Comparison of ENCODE assay signal across 8 mouse cellular contexts in the genomic region with DNA sequence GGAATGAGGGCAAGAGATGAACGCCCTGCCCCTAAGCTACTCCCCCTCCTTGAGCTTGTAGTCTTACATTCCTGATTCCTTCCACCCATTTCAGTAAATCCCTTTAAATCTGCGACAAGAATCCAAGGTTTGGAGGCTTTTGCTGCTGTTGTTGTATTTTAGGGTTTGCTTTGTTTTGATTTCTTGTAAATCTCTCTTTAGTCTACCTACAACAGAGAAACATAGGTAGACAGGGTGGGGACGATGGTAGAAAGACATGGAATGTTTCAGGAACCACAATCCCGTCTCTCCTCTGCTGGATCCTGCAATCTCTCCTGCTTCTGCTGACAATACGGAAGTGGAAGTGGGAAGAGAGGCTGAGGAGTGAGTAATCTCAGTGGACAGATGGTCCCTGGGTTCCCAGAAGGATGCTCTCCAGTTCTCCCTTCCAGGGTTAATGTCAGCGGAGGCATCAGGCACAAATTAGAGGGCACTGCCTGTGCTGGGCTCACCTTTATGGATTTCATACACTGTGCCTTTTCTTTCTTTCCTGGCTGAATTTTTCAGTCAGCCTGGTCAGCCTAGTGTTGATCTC. TPM values are rescaled to one million over a fixed set of nuclear protein-coding genes. Genes with fewer than 3 reads are reported as not detected.
DNase-seq lines count a peak whose midpoint lies in the region; ATAC-seq and TF ChIP-seq lines count a peak whose summit lies in the region.

No protein-coding gene starts in this region.

- H3K27ac ChIP-seq in kidney, adult 2 months (ENCODE audit: insufficient read depth, low read depth, low read length), result no peak overlapping the region
- peak overlapping the region; percentile 84 for H3K27ac ChIP-seq in forebrain, embryonic 15.5 days (replicated peaks)
- peak overlapping the region; percentile 64; the same call in 1 of the 2 replicates for H3K27ac ChIP-seq in intestine, postnatal 0 days (ENCODE audit: low read depth, low read length)

- ATAC-seq in cerebellum, adult (ENCODE audit: insufficient number of reproducible peaks, low FRiP score, low TSS enrichment), result peak; percentile 82
- ATAC-seq in forebrain, embryonic 15.5 days (replicated peaks), result peak; percentile 6; the same call in 1 of the 2 replicates
- ATAC-seq in intestine, postnatal 0 days, result no peak
- no peak for ATAC-seq in erythroid progenitor cell, adult 5-6 weeks (replicated peaks; ENCODE audit: low FRiP score, poor library complexity, severe bottlenecking)

- H3K9ac ChIP-seq in forebrain, embryonic 15.5 days (replicated peaks), result peak overlapping the region; percentile 82
- H3K9ac ChIP-seq in intestine, postnatal 0 days (ENCODE audit: low read depth, low read length), result 0 out of 2 replicates have a peak overlapping the region, but pooled peaks have one; percentile 57

- no peaks in the 10 kb centered on the region for H3K9me3 ChIP-seq in forebrain, embryonic 15.5 days
- no peaks in the 10 kb centered on the region for H3K9me3 ChIP-seq in intestine, postnatal 0 days (ENCODE audit: control insufficient read depth)

- TF ChIP-seq POLR2A in kidney, adult 2 months (IDR thresholded peaks at IDR 0.05; ENCODE audit: low read depth, low read length), result no peak

- H3K4me2 ChIP-seq in forebrain, embryonic 15.5 days (replicated peaks), result peak overlapping the region; percentile 55
- H3K4me2 ChIP-seq in intestine, postnatal 0 days (replicated peaks; ENCODE audit: low read depth), result peak overlapping the region; percentile 67

- no peaks in the 10 kb centered on the region for H3K36me3 ChIP-seq in kidney, adult 2 months (ENCODE audit: control insufficient read depth, insufficient read depth, low read length)
- 0 out of 2 replicates have a peak, but pooled peaks cover 4% of the 10 kb centered on the region for H3K36me3 ChIP-seq in forebrain, embryonic 15.5 days
- H3K36me3 ChIP-seq in intestine, postnatal 0 days (ENCODE audit: control insufficient read depth, insufficient read depth), result no peaks in the 10 kb centered on the region

- WGBS in kidney, adult 2 months, result 11% methylated on average over 6 of the region's 6 CpGs
- 12% methylated on average over 6 of the region's 6 CpGs for WGBS in forebrain, embryonic 15.5 days
- WGBS in intestine, postnatal 0 days, result 23% methylated on average over 6 of the region's 6 CpGs

- TF ChIP-seq CTCF in kidney, adult 2 months (conservative IDR thresholded peaks at IDR 0.05; ENCODE audit: insufficient read depth, insufficient read length, low read depth, low read length), result no peak
- TF ChIP-seq CTCF in intestine, postnatal 0 days (IDR thresholded peaks at IDR 0.05; ENCODE audit: low read depth), result no peak

- DNase-seq in kidney, adult 2 months, result no peak
- DNase-seq in kidney, postnatal 36 days, result no peak
- peak; percentile 13 for DNase-seq in mesoderm, embryonic 11.5 days (ENCODE audit: low read depth, low spot score)
- no peak for DNase-seq in spleen, postnatal 4 days (ENCODE audit: low spot score in 2 of 2)

- H3K27me3 ChIP-seq in kidney, adult 2 months (replicated peaks; ENCODE audit: control insufficient read depth, insufficient read depth, low read length), result no peaks in the 10 kb centered on the region; the same call in 1 of the 2 replicates
- H3K27me3 ChIP-seq in forebrain, embryonic 15.5 days, result no peaks in the 10 kb centered on the region
- 0 out of 2 replicates have a peak, but pooled peaks cover 4% of the 10 kb centered on the region for H3K27me3 ChIP-seq in intestine, postnatal 0 days (replicated peaks; ENCODE audit: control insufficient read depth, insufficient read depth, low read length)

- H3K4me3 ChIP-seq in kidney, adult 2 months (ENCODE audit: insufficient read depth, low read depth, low read length), result peak overlapping the region; percentile 49
- H3K4me3 ChIP-seq in forebrain, embryonic 15.5 days, result peak overlapping the region; percentile 54
- H3K4me3 ChIP-seq in intestine, postnatal 0 days (ENCODE audit: low read depth, low read length), result peak overlapping the region; percentile 47

- H3K4me1 ChIP-seq in kidney, adult 2 months (ENCODE audit: control insufficient read depth, insufficient read depth, low read length), result no peaks in the 10 kb centered on the region
- H3K4me1 ChIP-seq in forebrain, embryonic 15.5 days, result peaks cover 23% of the 10 kb centered on the region
- no peaks in the 10 kb centered on the region for H3K4me1 ChIP-seq in intestine, postnatal 0 days (replicated peaks; ENCODE audit: control insufficient read depth, insufficient read depth, low read length)

RNA-seq across cellular contexts. Expression of gene Plek, which starts 0.4 kb away (rescaled TPM):
- 0.43 and 1.4 TPM in 2 replicates for polyA plus RNA-seq in kidney, adult 2 months (2012; rRNA removed)
- polyA plus RNA-seq in forebrain, embryonic 15.5 days (2015; fragmentation: Nextera tagmentation; extraction: Ambion mirVana), result 2.5 and 3.2 TPM in 2 replicates
- polyA plus RNA-seq in intestine, postnatal 0 days (2015; fragmentation: Nextera tagmentation; extraction: Ambion mirVana), result 1.3 and 1.4 TPM in 2 replicates
- 13.7 and 31.0 TPM in 2 replicates for total RNA-seq in erythroid progenitor cell, adult 5-6 weeks (2015; ENCODE audit: low replicate concordance)
- 15.9 and 16.0 TPM in 2 replicates for total RNA-seq in erythroid progenitor cell, adult 5-6 weeks (2017; ENCODE audit: low replicate concordance)

RNA-seq across cellular contexts. Expression of gene Cnrip1, which starts 1.2 kb away (rescaled TPM):
- 6.5 and 7.3 TPM in 2 replicates for polyA plus RNA-seq in kidney, adult 2 months (2012; rRNA removed)
- 115 and 130 TPM in 2 replicates for polyA plus RNA-seq in forebrain, embryonic 15.5 days (2015; fragmentation: Nextera tagmentation; extraction: Ambion mirVana)
- polyA plus RNA-seq in intestine, postnatal 0 days (2015; fragmentation: Nextera tagmentation; extraction: Ambion mirVana), result 12.2 and 12.4 TPM in 2 replicates
- 4.6 TPM in 1 of 2 replicates, not detected in the other for total RNA-seq in erythroid progenitor cell, adult 5-6 weeks (2015; ENCODE audit: low replicate concordance)
- total RNA-seq in erythroid progenitor cell, adult 5-6 weeks (2017; ENCODE audit: low replicate concordance), result 0.23 TPM in 1 of 2 replicates, not detected in the other

Comparison
In these comparisons a context has a peak if more than half of its experiments do, and no peak if none do; other contexts are left out.
1. ATAC-seq: peak in cerebellum, adult (single experiment) and forebrain, embryonic 15.5 days (single experiment); none in intestine, postnatal 0 days (single experiment) and erythroid progenitor cell, adult 5-6 weeks (single experiment).
2. Peak in every context shown above with its lines, with median percentiles within 50 percentile points of each other: H3K4me3 ChIP-seq.